ENCODE assay signal across 22 mouse cellular contexts in the genomic region with DNA sequence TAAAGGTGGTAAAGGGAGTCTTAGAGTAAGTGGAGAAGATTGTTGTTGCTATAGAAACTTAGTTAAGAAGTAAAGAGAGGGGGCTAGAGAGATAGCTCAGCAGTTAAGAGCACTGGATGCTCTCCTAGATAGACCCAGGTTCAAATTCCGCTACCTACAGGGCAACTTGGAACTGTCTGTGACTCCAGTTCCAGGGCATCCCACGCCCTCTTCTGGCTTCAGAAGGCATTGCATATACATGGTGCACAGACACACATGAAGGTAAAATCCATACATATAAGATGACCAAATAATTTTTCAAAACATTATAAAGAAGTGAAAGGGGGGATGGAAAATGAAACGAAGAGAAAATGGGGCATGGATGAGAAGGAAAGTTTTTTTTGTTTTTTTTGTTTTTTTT. TPM values are rescaled to one million over a fixed set of nuclear protein-coding genes. Genes with fewer than 3 reads are reported as not detected.
DNase-seq lines count a peak whose midpoint lies in the region; ATAC-seq and TF ChIP-seq lines count a peak whose summit lies in the region.
"Had no signal": no experiment of that assay in that cellular context is flagged by ENCODE, and none has a peak within 500 bp of the region (broad histone marks: within the 10 kb centered on the region; RNA-seq: fewer than 3 reads in every experiment).

No protein-coding gene starts in this region.

- TF ChIP-seq POLR2A in heart, adult 2 months (IDR thresholded peaks at IDR 0.05; ENCODE audit: insufficient read depth, low read depth, low read length), result no peak

- 69% methylated on average over 3 of the region's 3 CpGs for WGBS in heart, adult 2 months
- WGBS in heart, embryonic 11.5 days (ENCODE audit: insufficient replicate concordance), result 67% methylated on average over 3 of the region's 3 CpGs
- 68% methylated on average over 3 of the region's 3 CpGs for WGBS in lung, postnatal 0 days

- TF ChIP-seq EP300 in heart, adult 2 months (IDR thresholded peaks at IDR 0.05; ENCODE audit: insufficient read depth, low read depth, low read length), result no peak
- TF ChIP-seq EP300 in lung, postnatal 0 days (IDR thresholded peaks at IDR 0.05), result no peak

- peak; percentile 26 for TF ChIP-seq CTCF in heart, adult 2 months (IDR thresholded peaks at IDR 0.05)
- TF ChIP-seq CTCF in lung, postnatal 0 days (IDR thresholded peaks at IDR 0.05), result peak; percentile 46

- ATAC-seq in heart, embryonic 11.5 days (replicated peaks; ENCODE audit: insufficient number of reproducible peaks, low FRiP score, low TSS enrichment), result no peak
- ATAC-seq in lung, postnatal 0 days, result no peak
- ATAC-seq in neutrophil, adult 5-6 weeks (ENCODE audit: extremely low read depth, insufficient number of reproducible peaks, low FRiP score, poor library complexity, severe bottlenecking), result 0 out of 2 replicates have a peak, but pooled peaks have one; percentile 48
- ATAC-seq: midbrain, embryonic 13.5 days had no signal

- H3K9ac ChIP-seq in heart, adult 2 months (ENCODE audit: low read depth, low read length), result no peak overlapping the region
- H3K9ac ChIP-seq in heart, embryonic 11.5 days (ENCODE audit: low read depth, low read length), result no peak overlapping the region
- no peak overlapping the region for H3K9ac ChIP-seq in lung, postnatal 0 days (replicated peaks; ENCODE audit: low read depth)
- H3K9ac ChIP-seq: forebrain, embryonic 12.5 days; midbrain, embryonic 13.5 days; neural tube, embryonic 12.5 days had no signal

- no peaks in the 10 kb centered on the region for H3K36me3 ChIP-seq in heart, adult 2 months (ENCODE audit: control insufficient read depth, insufficient read depth, low read length)
- H3K36me3 ChIP-seq in heart, embryonic 11.5 days (ENCODE audit: control insufficient read depth, insufficient read depth, low read length), result no peaks in the 10 kb centered on the region
- H3K36me3 ChIP-seq in lung, postnatal 0 days (ENCODE audit: insufficient read depth, low read length), result no peaks in the 10 kb centered on the region
- H3K36me3 ChIP-seq: forebrain, embryonic 12.5 days; midbrain, embryonic 13.5 days; neural tube, embryonic 12.5 days had no signal

- H3K9me3 ChIP-seq in heart, embryonic 11.5 days (replicated peaks; ENCODE audit: control insufficient read depth, low read length), result peaks cover 4% of the 10 kb centered on the region; the same call in 1 of the 2 replicates
- no peaks in the 10 kb centered on the region for H3K9me3 ChIP-seq in lung, postnatal 0 days (ENCODE audit: low read length)
- H3K9me3 ChIP-seq: forebrain, embryonic 12.5 days; midbrain, embryonic 13.5 days; neural tube, embryonic 12.5 days had no signal

- H3K4me3 ChIP-seq in heart, adult 2 months, result no peak overlapping the region
- H3K4me3 ChIP-seq in heart, embryonic 11.5 days (ENCODE audit: low read depth, low read length), result no peak overlapping the region
- H3K4me3 ChIP-seq in lung, postnatal 0 days (ENCODE audit: low read depth, low read length), result no peak overlapping the region
- H3K4me3 ChIP-seq: forebrain, embryonic 12.5 days; midbrain, embryonic 13.5 days; neural tube, embryonic 12.5 days had no signal

- H3K27me3 ChIP-seq in heart, adult 2 months (ENCODE audit: control insufficient read depth, insufficient read depth, low read length), result no peaks in the 10 kb centered on the region
- H3K27me3 ChIP-seq in heart, embryonic 11.5 days (ENCODE audit: control insufficient read depth, insufficient read depth, low read length), result no peaks in the 10 kb centered on the region
- no peaks in the 10 kb centered on the region for H3K27me3 ChIP-seq in lung, postnatal 0 days (replicated peaks; ENCODE audit: insufficient read depth, low read length)
- H3K27me3 ChIP-seq: forebrain, embryonic 12.5 days; midbrain, embryonic 13.5 days; neural tube, embryonic 12.5 days had no signal

- no peak overlapping the region for H3K27ac ChIP-seq in heart, adult 2 months
- no peak overlapping the region for H3K27ac ChIP-seq in heart, embryonic 11.5 days (ENCODE audit: low read depth, low read length)
- no peak overlapping the region for H3K27ac ChIP-seq in lung, postnatal 0 days (ENCODE audit: low read length)
- H3K27ac ChIP-seq: forebrain, embryonic 12.5 days; midbrain, embryonic 13.5 days; neural tube, embryonic 12.5 days had no signal

- no peaks in the 10 kb centered on the region for H3K4me1 ChIP-seq in heart, adult 2 months (ENCODE audit: control insufficient read depth, insufficient read depth, low read length)
- H3K4me1 ChIP-seq in heart, embryonic 11.5 days (ENCODE audit: control insufficient read depth, insufficient read depth, low read length), result peaks cover 12% of the 10 kb centered on the region
- H3K4me1 ChIP-seq in lung, postnatal 0 days (ENCODE audit: insufficient read depth, low read depth, low read length), result 0 out of 2 replicates have a peak, but pooled peaks cover 3% of the 10 kb centered on the region
- H3K4me1 ChIP-seq: forebrain, embryonic 12.5 days; neural tube, embryonic 12.5 days had no signal

- no peak for DNase-seq in heart, adult 2 months
- no peak for DNase-seq in lung, postnatal 0 days (ENCODE audit: low spot score)
- DNase-seq in lung, adult 18-20 months, result no peak
- DNase-seq in NIH3T3 (ENCODE audit: low read depth), result peak; percentile 8
- no peak for DNase-seq in adrenal gland, postnatal 36 days
- DNase-seq in right cerebral cortex, postnatal 4 days, result no peak
- DNase-seq: adrenal gland, postnatal 14 days; heart, postnatal 4 days; kidney, postnatal 25 days; lung, postnatal 10 days had no signal

- no peak overlapping the region for H3K4me2 ChIP-seq in heart, embryonic 11.5 days
- no peak overlapping the region for H3K4me2 ChIP-seq in lung, postnatal 0 days (replicated peaks; ENCODE audit: low read depth, low read length)
- H3K4me2 ChIP-seq: forebrain, embryonic 12.5 days; midbrain, embryonic 13.5 days; neural tube, embryonic 12.5 days had no signal

- intact Hi-C loops in heart, adult 2 months (cut with DNase I), result no loop called here

- H3K79me2 ChIP-seq in heart, adult 2 months (replicated peaks; ENCODE audit: control insufficient read depth, insufficient read depth, low read length), result no peaks in the 10 kb centered on the region

RNA-seq across cellular contexts. Expression of a gene that starts 14.9 kb away (rescaled TPM):
- total RNA-seq in heart, adult 2 months (2021), result 10 to 100 TPM; 54.6 to 65.7 TPM
- 47.9 and 57.7 TPM in 2 replicates for polyA plus RNA-seq in heart, adult 2 months (2012; rRNA removed)
- 33.1 and 35.9 TPM in 2 replicates for polyA plus RNA-seq in heart, embryonic 11.5 days (2014; fragmentation: Nextera tagmentation; extraction: Ambion mirVana)
- polyA plus RNA-seq in lung, postnatal 0 days (2015; fragmentation: Nextera tagmentation; extraction: Ambion mirVana), result 102 and 111 TPM in 2 replicates
- total RNA-seq in neutrophil, adult 5-6 weeks (2017), result 262 and 271 TPM in 2 replicates
- 100 to 1,000 TPM; 174 to 289 TPM for total RNA-seq in adrenal gland, postnatal 36 days (2021)

RNA-seq across cellular contexts. Expression of a gene that starts 30.2 kb away (rescaled TPM):
- total RNA-seq in heart, adult 2 months (2021), result not detected
- not detected in 2 replicates for polyA plus RNA-seq in heart, adult 2 months (2012; rRNA removed)
- not detected in 2 replicates for polyA plus RNA-seq in heart, embryonic 11.5 days (2014; fragmentation: Nextera tagmentation; extraction: Ambion mirVana)
- polyA plus RNA-seq in lung, postnatal 0 days (2015; fragmentation: Nextera tagmentation; extraction: Ambion mirVana), result 0.15 TPM in 1 of 2 replicates, not detected in the other
- not detected in 2 replicates for total RNA-seq in neutrophil, adult 5-6 weeks (2017)
- total RNA-seq in adrenal gland, postnatal 36 days (2021), result not detected
- total RNA-seq: adrenal gland, postnatal 14 days; heart, adult 8-10 months; heart, postnatal 4 days; layer of hippocampus, postnatal 25 days had no signal
- polyA plus RNA-seq: embryonic facial prominence, embryonic 14.5 days; forebrain, embryonic 12.5 days; intestine, embryonic 14.5 days; limb, embryonic 11.5 days; midbrain, embryonic 13.5 days; neural tube, embryonic 12.5 days; small intestine, adult 2 months; stomach, embryonic 16.5 days had no signal
